Mouse (Mus musculus) liver, embryonic 13.5 days (tissue): Measurements from ENCODE around the gene Rplp2. TPM values are rescaled to one million over a fixed set of nuclear protein-coding genes. Genes with fewer than 3 reads are reported as not detected.

ENCODE experiments used
- ATAC-seq: fragments of 200-750 bp; cut with Nextera tagmentation; 2 replicates; pipeline ENCODE4 v1.8.0; 2017; ENCODE audit warnings: low read depth, mild to moderate bottlenecking, moderate number of reproducible peaks, moderate library complexity
- DNase-seq: peaks from one replicate; pipeline ENCODE4 v3.0.0; 2022
- H3K27ac ChIP-seq: fragments of 300-500 bp; sonication (generic); 2 replicates; pipeline ENCODE4 v1.5.1; 2015; ENCODE audit warnings: moderate library complexity, mild to moderate bottlenecking, inconsistent platforms
- H3K27me3 ChIP-seq: fragments of 300-500 bp; sonication (generic); 2 replicates; pipeline ENCODE4 v1.6.1; 2015; ENCODE audit warnings: mild to moderate bottlenecking, inconsistent platforms
- H3K36me3 ChIP-seq: fragments of 300-500 bp; sonication (generic); 2 replicates; pipeline ENCODE4 v1.6.1; 2015; ENCODE audit warnings: mild to moderate bottlenecking, inconsistent platforms
- H3K4me1 ChIP-seq: fragments of 300-500 bp; sonication (generic); replicated peaks from 2 replicates; pipeline ENCODE4 v1.6.1; 2015; ENCODE audit warnings: inconsistent platforms
- H3K4me2 ChIP-seq: fragments of 300-500 bp; sonication (generic); 2 replicates; pipeline ENCODE4 v1.6.1; 2015; ENCODE audit warnings: inconsistent platforms, mild to moderate bottlenecking, moderate library complexity
- H3K4me3 ChIP-seq: fragments of 300-500 bp; sonication (generic); replicated peaks from 2 replicates; pipeline ENCODE4 v1.5.1; 2015; ENCODE audit warnings: mild to moderate bottlenecking, inconsistent platforms
- H3K9ac ChIP-seq: fragments of 300-500 bp; sonication (generic); 2 replicates; pipeline ENCODE4 v1.6.1; 2015; ENCODE audit warnings: mild to moderate bottlenecking, inconsistent platforms
- H3K9me3 ChIP-seq: fragments of 300-500 bp; sonication (generic); replicated peaks from 2 replicates; pipeline ENCODE4 v1.6.1; 2016; ENCODE audit warnings: inconsistent platforms
- WGBS: fragments of 180-500 bp; shearing (Covaris S2); methylation state at CpG from one replicate; pipeline ENCODE4 v1.1.7; 2015; ENCODE audit not compliant: insufficient replicate concordance; 5-methylcytosine and 5-hydroxymethylcytosine counted together
- polyA plus RNA-seq: library from polyadenylated mRNA; unstranded; fragments of >200 nt; fragmentation: Nextera tagmentation; extraction: Ambion mirVana; gene quantifications from 2 replicates; pipeline ENCODE4 v1.2.1, GENCODE M21; 2015

The Rplp2 gene
- polyA plus RNA-seq, 1 experiment from 2014 or later, result 1,240 TPM

- H3K36me3 ChIP-seq, result no peaks in the 10 kb centered on the region
- no peak for DNase-seq
- H3K9me3 ChIP-seq, result no peaks in the 10 kb centered on the region
- H3K4me2 ChIP-seq, result no peak overlapping the region
- no peak overlapping the region for H3K9ac ChIP-seq
- peaks cover 21% of the 10 kb centered on the region for H3K4me1 ChIP-seq
- no peak for ATAC-seq
- no peaks in the 10 kb centered on the region for H3K27me3 ChIP-seq
- WGBS, result 63% methylated on average over 8 of the region's 8 CpGs
- no peak overlapping the region for H3K27ac ChIP-seq
- no peak overlapping the region for H3K4me3 ChIP-seq
Measured at GRCm38 (mm10) chr7:141417731-141418681, 29.2 kb upstream of the Rplp2 start.

- DNase-seq, result no peak
- Histone ChIP-seq H3K27ac (no peak overlapping the region), H3K4me1 (peaks cover 14% of the 10 kb centered on the region), H3K4me2 (no peak overlapping the region), H3K9me3 (no peaks in the 10 kb centered on the region), H3K4me3 (no peak overlapping the region), H3K9ac (no peak overlapping the region), H3K36me3 (no peaks in the 10 kb centered on the region), H3K27me3 (no peaks in the 10 kb centered on the region; the same call in 1 of the 2 replicates)
- ATAC-seq, result no peak
- WGBS, result 44% methylated on average over 7 of the region's 7 CpGs
Measured at GRCm38 (mm10) chr7:141418970-141419369, 28.2 kb upstream of the Rplp2 start.

- Histone ChIP-seq H3K4me1 (peaks cover 6% of the 10 kb centered on the region), H3K36me3 (no peaks in the 10 kb centered on the region), H3K27me3 (no peaks in the 10 kb centered on the region; the same call in 1 of the 2 replicates), H3K9ac (no peak overlapping the region), H3K4me2 (no peak overlapping the region), H3K4me3 (no peak overlapping the region), H3K9me3 (no peaks in the 10 kb centered on the region), H3K27ac (peak overlapping the region; percentile 16; the same call in 1 of the 2 replicates)
- DNase-seq (no peak), ATAC-seq (peak; percentile 52; the same call in 1 of the 2 replicates)
- WGBS, result 51% methylated on average over 9 of the region's 9 CpGs
Measured at GRCm38 (mm10) chr7:141420030-141420702, 27.0 kb upstream of the Rplp2 start.

GRCm38 (mm10) chr7:141423811-141424210 lies 23.4 kb upstream of the Rplp2 start:
- Histone ChIP-seq H3K9me3 (no peaks in the 10 kb centered on the region), H3K27ac (no peak overlapping the region), H3K4me2 (no peak overlapping the region), H3K9ac (no peak overlapping the region), H3K4me3 (no peak overlapping the region), H3K27me3 (peaks cover 3% of the 10 kb centered on the region), H3K4me1 (peaks cover 17% of the 10 kb centered on the region), H3K36me3 (no peaks in the 10 kb centered on the region)
- 48% methylated on average over 4 of the region's 4 CpGs for WGBS
- ATAC-seq (no peak), DNase-seq (no peak)

GRCm38 (mm10) chr7:141426948-141427730 lies 20.0 kb upstream of the Rplp2 start:
- Histone ChIP-seq H3K4me3 (no peak overlapping the region), H3K9ac (no peak overlapping the region), H3K9me3 (no peaks in the 10 kb centered on the region), H3K27ac (no peak overlapping the region), H3K4me2 (no peak overlapping the region), H3K4me1 (peaks cover 35% of the 10 kb centered on the region), H3K36me3 (peaks cover 21% of the 10 kb centered on the region), H3K27me3 (peaks cover 3% of the 10 kb centered on the region)
- WGBS, result 61% methylated on average over 12 of the region's 12 CpGs
- ATAC-seq, result no peak
- DNase-seq, result no peak

GRCm38 (mm10) chr7:141428701-141429100 lies 18.5 kb upstream of the Rplp2 start:
- no peak for DNase-seq
- H3K36me3 ChIP-seq, result peaks cover 35% of the 10 kb centered on the region
- H3K9me3 ChIP-seq, result no peaks in the 10 kb centered on the region
- no peak overlapping the region for H3K9ac ChIP-seq
- no peak overlapping the region for H3K27ac ChIP-seq
- no peak for ATAC-seq
- 56% methylated on average over 5 of the region's 5 CpGs for WGBS
- no peak overlapping the region for H3K4me2 ChIP-seq
- no peak overlapping the region for H3K4me3 ChIP-seq
- H3K4me1 ChIP-seq, result peaks cover 49% of the 10 kb centered on the region
- peaks cover 3% of the 10 kb centered on the region for H3K27me3 ChIP-seq

GRCm38 (mm10) chr7:141429310-141429709 lies 17.9 kb upstream of the Rplp2 start, which contains the start of gene Cend1:
Gene Cend1, minus strand, starts transcription at chr7:141429491.
- peak within 1 kb of the TSS; percentile 11; the same call in 1 of the 2 replicates for H3K4me2 ChIP-seq
- ATAC-seq, result peak; percentile 39; the same call in 1 of the 2 replicates
- peak; percentile 31 for DNase-seq
- WGBS, result 16% methylated on average over 19 of the region's 19 CpGs
- H3K9me3 ChIP-seq, result no peaks in the 10 kb centered on the region
- 0 out of 2 replicates have a peak within 1 kb of the TSS, but pooled peaks have one; percentile 3 for H3K9ac ChIP-seq
- no peak within 1 kb of the TSS for H3K4me3 ChIP-seq
- peaks cover 3% of the 10 kb centered on the region; the same call in 1 of the 2 replicates for H3K27me3 ChIP-seq
- H3K27ac ChIP-seq, result peak within 1 kb of the TSS; percentile 12; the same call in 1 of the 2 replicates
- peaks cover 40% of the 10 kb centered on the region for H3K36me3 ChIP-seq
- peaks cover 55% of the 10 kb centered on the region for H3K4me1 ChIP-seq

- no peak overlapping the region for H3K4me2 ChIP-seq
Measured at GRCm38 (mm10) chr7:141429840-141430584, 17.2 kb upstream of the Rplp2 start.

GRCm38 (mm10) chr7:141430585-141431240 lies 16.5 kb upstream of the Rplp2 start:
- H3K4me1 ChIP-seq, result peaks cover 68% of the 10 kb centered on the region
- no peak overlapping the region for H3K4me3 ChIP-seq
- no peak overlapping the region for H3K4me2 ChIP-seq
- no peaks in the 10 kb centered on the region for H3K9me3 ChIP-seq
- ATAC-seq (no peak), DNase-seq (no peak)
- 0 out of 2 replicates have a peak overlapping the region, but pooled peaks have one; percentile 3 for H3K9ac ChIP-seq
- peaks cover 40% of the 10 kb centered on the region for H3K36me3 ChIP-seq
- 85% methylated on average over 9 of the region's 9 CpGs for WGBS
- H3K27me3 ChIP-seq, result peaks cover 1% of the 10 kb centered on the region; the same call in 1 of the 2 replicates
- no peak overlapping the region for H3K27ac ChIP-seq

More at GRCm38 (mm10) chr7:141429840-141430584, 17.2 kb upstream of the Rplp2 start:
- Histone ChIP-seq H3K4me3 (no peak overlapping the region), H3K4me1 (peaks cover 62% of the 10 kb centered on the region), H3K27me3 (peaks cover 3% of the 10 kb centered on the region; the same call in 1 of the 2 replicates), H3K9me3 (no peaks in the 10 kb centered on the region), H3K9ac (0 out of 2 replicates have a peak overlapping the region, but pooled peaks have one; percentile 3), H3K36me3 (peaks cover 40% of the 10 kb centered on the region), H3K27ac (peak overlapping the region; percentile 12; the same call in 1 of the 2 replicates)
- 60% methylated on average over 9 of the region's 9 CpGs for WGBS
- no peak for DNase-seq
- ATAC-seq, result 0 out of 2 replicates have a peak, but pooled peaks have one; percentile 11
